Mouse (Mus musculus) intestine, embryonic 16.5 days (tissue): ENCODE measurements at regions not wholly inside any gene's neighbourhood (a gene's known extent, or its start where the extent isn't known, plus 50 kb on each side); places are given as distances from the start of the nearest gene placed in this dataset.

ENCODE experiments used
- ATAC-seq: fragments of 200-750 bp; cut with Nextera tagmentation; 2 replicates; pipeline ENCODE4 v1.8.0; 2017; ENCODE audit warnings: moderate TSS enrichment, moderate library complexity
- H3K27ac ChIP-seq: fragments of 300-500 bp; sonication (generic); 2 replicates; pipeline ENCODE4 v1.5.1; 2014; ENCODE audit warnings: mild to moderate bottlenecking, low read length
- H3K27me3 ChIP-seq: fragments of 300-500 bp; sonication (generic); replicated peaks from 2 replicates; pipeline ENCODE4 v1.6.1; 2014; ENCODE audit warnings: low read length, control low read depth, mixed read lengths; ENCODE audit not compliant: control insufficient read depth, insufficient read depth
- H3K36me3 ChIP-seq: fragments of 300-500 bp; sonication (generic); 2 replicates; pipeline ENCODE4 v1.6.1; 2014; ENCODE audit warnings: low read length, control low read depth; ENCODE audit not compliant: control insufficient read depth, insufficient read depth
- H3K4me1 ChIP-seq: fragments of 300-500 bp; sonication (generic); 2 replicates; pipeline ENCODE4 v1.6.1; 2014; ENCODE audit warnings: low read length, control low read depth, mixed read lengths; ENCODE audit not compliant: control insufficient read depth, insufficient read depth
- H3K4me2 ChIP-seq: fragments of 300-500 bp; sonication (generic); 2 replicates; pipeline ENCODE4 v1.6.1; 2014; ENCODE audit warnings: low read depth, low read length, control low read depth
- H3K4me3 ChIP-seq: fragments of 300-500 bp; sonication (generic); 2 replicates; pipeline ENCODE4 v1.5.1; 2014; ENCODE audit warnings: mild to moderate bottlenecking, low read length
- H3K9ac ChIP-seq: fragments of 300-500 bp; sonication (generic); 2 replicates; pipeline ENCODE4 v1.6.1; 2014; ENCODE audit warnings: low read depth, low read length
- H3K9me3 ChIP-seq: fragments of 300-500 bp; sonication (generic); 2 replicates; pipeline ENCODE4 v1.6.1; 2016; ENCODE audit warnings: low read length, control low read depth; ENCODE audit not compliant: control insufficient read depth
- WGBS: fragments of 180-500 bp; shearing (Covaris S2); extraction: QIAGEN DNeasy Blood & Tissue Kit; methylation state at CpG from one replicate; pipeline ENCODE4 v1.1.7; 2014; 5-methylcytosine and 5-hydroxymethylcytosine counted together

GRCm38 (mm10) chr4:125814311-125814710, 210.0 kb upstream of the Csf3r start:
- WGBS: 81% methylated on average over 12 of the region's 12 CpGs
- Histone ChIP-seq H3K36me3 (no peaks in the 10 kb centered on the region), H3K27me3 (no peaks in the 10 kb centered on the region; the same call in 1 of the 2 replicates), H3K27ac (no peak overlapping the region), H3K4me3 (no peak overlapping the region), H3K9ac (no peak overlapping the region), H3K9me3 (no peaks in the 10 kb centered on the region), H3K4me2 (no peak overlapping the region), H3K4me1 (no peaks in the 10 kb centered on the region)
- ATAC-seq: no peak

- no peak overlapping the region for H3K4me2 ChIP-seq
- no peak overlapping the region for H3K27ac ChIP-seq
- no peak overlapping the region for H3K4me3 ChIP-seq
- H3K9me3 ChIP-seq: no peaks in the 10 kb centered on the region
- ATAC-seq: no peak
- H3K9ac ChIP-seq: no peak overlapping the region
- H3K4me1 ChIP-seq: no peaks in the 10 kb centered on the region
- H3K27me3 ChIP-seq: no peaks in the 10 kb centered on the region; the same call in 1 of the 2 replicates
- no peaks in the 10 kb centered on the region for H3K36me3 ChIP-seq
- 27% methylated on average over 3 of the region's 3 CpGs for WGBS
Observed at GRCm38 (mm10) chr4:125815276-125815675, 209.1 kb upstream of the Csf3r start.

DNA sequence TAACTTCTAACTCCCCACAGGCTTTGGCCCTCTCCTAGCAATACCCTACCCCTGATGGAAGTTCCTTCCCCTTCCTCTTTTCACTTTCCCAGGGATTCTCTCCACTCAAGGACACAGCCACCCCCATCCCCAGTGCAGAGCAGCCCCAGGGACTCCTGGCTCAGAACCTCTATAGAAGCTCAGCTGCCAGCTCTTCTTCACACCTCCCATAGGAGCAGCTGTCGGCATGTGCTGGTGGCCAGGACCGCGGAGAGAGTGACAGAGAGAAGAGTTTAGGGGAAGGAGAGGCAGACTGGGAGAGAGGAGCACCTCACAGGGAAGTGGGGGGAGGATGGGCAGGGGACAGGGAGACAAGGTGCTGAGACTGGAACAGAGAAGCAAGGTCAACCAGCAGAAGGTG, 199.8 kb upstream of the Csf3r start:
- no peaks in the 10 kb centered on the region for H3K4me1 ChIP-seq
- no peak overlapping the region for H3K4me2 ChIP-seq
- no peak overlapping the region for H3K27ac ChIP-seq
- 0 out of 2 replicates have a peak, but pooled peaks cover 2% of the 10 kb centered on the region for H3K27me3 ChIP-seq
- no peak overlapping the region for H3K4me3 ChIP-seq
- H3K9ac ChIP-seq: no peak overlapping the region
- 40% methylated on average over 3 of the region's 3 CpGs for WGBS
- no peak for ATAC-seq
- no peaks in the 10 kb centered on the region for H3K9me3 ChIP-seq
- H3K36me3 ChIP-seq: no peaks in the 10 kb centered on the region

DNA sequence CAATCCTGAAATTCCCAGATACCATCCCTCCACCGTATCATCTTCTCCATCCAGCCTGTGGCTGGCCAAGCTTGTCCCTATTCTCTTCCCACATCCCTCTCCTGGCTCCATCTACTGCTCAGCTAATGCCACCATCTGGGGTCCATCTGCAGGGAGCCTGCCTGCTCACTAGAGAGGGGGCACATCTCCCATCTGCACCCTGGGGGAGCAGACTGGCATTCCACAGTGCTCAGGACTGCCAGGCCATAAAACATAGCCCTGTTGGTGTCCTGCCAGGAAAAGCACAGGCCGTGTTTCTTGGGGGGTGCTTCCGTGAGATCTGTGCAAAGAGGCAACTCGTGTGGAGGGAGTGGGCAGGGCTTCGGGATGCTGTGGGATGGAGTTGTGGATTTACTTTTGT, 197.9 kb upstream of the Csf3r start:
- Histone ChIP-seq H3K4me1 (no peaks in the 10 kb centered on the region), H3K27me3 (0 out of 2 replicates have a peak, but pooled peaks cover 2% of the 10 kb centered on the region), H3K9ac (no peak overlapping the region), H3K4me3 (no peak overlapping the region), H3K36me3 (no peaks in the 10 kb centered on the region), H3K9me3 (no peaks in the 10 kb centered on the region), H3K27ac (no peak overlapping the region), H3K4me2 (no peak overlapping the region)
- 60% methylated on average over 5 of the region's 5 CpGs for WGBS
- no peak for ATAC-seq

GRCm38 (mm10) chr4:125835250-125835649, 189.1 kb upstream of the Csf3r start:
- Histone ChIP-seq H3K27me3 (no peaks in the 10 kb centered on the region), H3K36me3 (no peaks in the 10 kb centered on the region), H3K9ac (no peak overlapping the region), H3K4me1 (no peaks in the 10 kb centered on the region), H3K9me3 (no peaks in the 10 kb centered on the region), H3K4me2 (no peak overlapping the region), H3K4me3 (no peak overlapping the region), H3K27ac (no peak overlapping the region)
- ATAC-seq: peak; percentile 28; the same call in 1 of the 2 replicates
- WGBS: 1% methylated on average over 8 of the region's 8 CpGs

DNA sequence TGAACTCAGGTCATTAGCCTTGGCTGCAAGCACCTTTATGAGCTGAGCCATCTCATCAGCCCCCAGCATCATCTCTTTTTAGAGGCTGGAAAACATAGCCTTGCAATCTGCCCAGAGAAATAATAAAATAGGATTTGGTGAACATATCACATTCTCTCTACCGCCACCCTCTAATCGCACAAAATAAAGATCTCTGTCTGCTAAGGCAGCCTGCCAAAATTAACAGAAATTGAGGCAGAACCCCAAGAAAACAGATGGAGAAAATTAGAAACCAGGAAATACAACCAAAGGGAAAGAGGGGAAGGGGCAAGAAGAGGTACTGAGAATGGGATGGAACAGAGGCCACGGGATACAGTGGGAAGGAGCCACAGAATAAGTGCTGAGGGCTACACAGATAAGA, 176.8 kb upstream of the Csf3r start:
- H3K4me1 ChIP-seq: no peaks in the 10 kb centered on the region
- 0 out of 2 replicates have a peak, but pooled peaks cover 3% of the 10 kb centered on the region for H3K9me3 ChIP-seq
- H3K9ac ChIP-seq: no peak overlapping the region
- H3K27me3 ChIP-seq: no peaks in the 10 kb centered on the region
- WGBS: 91% methylated on average over 3 of the region's 3 CpGs
- H3K27ac ChIP-seq: no peak overlapping the region
- H3K4me3 ChIP-seq: no peak overlapping the region
- no peak overlapping the region for H3K4me2 ChIP-seq
- ATAC-seq: no peak
- H3K36me3 ChIP-seq: no peaks in the 10 kb centered on the region

GRCm38 (mm10) chr4:125850300-125850699, 174.1 kb upstream of the Csf3r start:
- H3K36me3 ChIP-seq: no peaks in the 10 kb centered on the region
- WGBS: 18% methylated on average over 4 of the region's 4 CpGs
- no peak overlapping the region for H3K4me2 ChIP-seq
- no peak overlapping the region for H3K4me3 ChIP-seq
- H3K27me3 ChIP-seq: no peaks in the 10 kb centered on the region
- no peak for ATAC-seq
- 0 out of 2 replicates have a peak, but pooled peaks cover 3% of the 10 kb centered on the region for H3K9me3 ChIP-seq
- no peak overlapping the region for H3K9ac ChIP-seq
- H3K4me1 ChIP-seq: no peaks in the 10 kb centered on the region
- no peak overlapping the region for H3K27ac ChIP-seq

- no peak for ATAC-seq
- no peaks in the 10 kb centered on the region for H3K9me3 ChIP-seq
- H3K27ac ChIP-seq: no peak overlapping the region
- WGBS: 60% methylated on average over 4 of the region's 4 CpGs
- no peaks in the 10 kb centered on the region for H3K36me3 ChIP-seq
- H3K4me2 ChIP-seq: no peak overlapping the region
- H3K27me3 ChIP-seq: no peaks in the 10 kb centered on the region
- H3K9ac ChIP-seq: no peak overlapping the region
- 0 out of 2 replicates have a peak, but pooled peaks cover 4% of the 10 kb centered on the region for H3K4me1 ChIP-seq
- H3K4me3 ChIP-seq: no peak overlapping the region
Observed at GRCm38 (mm10) chr4:125852545-125852944, 171.8 kb upstream of the Csf3r start.

GRCm38 (mm10) chr4:125855983-125856591, 168.3 kb upstream of the Csf3r start:
- Histone ChIP-seq H3K4me3 (no peak overlapping the region), H3K9me3 (no peaks in the 10 kb centered on the region), H3K9ac (no peak overlapping the region), H3K36me3 (no peaks in the 10 kb centered on the region), H3K4me2 (no peak overlapping the region), H3K27ac (no peak overlapping the region), H3K27me3 (no peaks in the 10 kb centered on the region), H3K4me1 (0 out of 2 replicates have a peak, but pooled peaks cover 4% of the 10 kb centered on the region)
- ATAC-seq: peak; percentile 42; the same call in 1 of the 2 replicates
- WGBS: 15% methylated on average over 11 of the region's 11 CpGs

- H3K4me2 ChIP-seq: no peak overlapping the region
- H3K36me3 ChIP-seq: no peaks in the 10 kb centered on the region
- no peak overlapping the region for H3K27ac ChIP-seq
- no peaks in the 10 kb centered on the region for H3K9me3 ChIP-seq
- no peak overlapping the region for H3K9ac ChIP-seq
- ATAC-seq: no peak
- H3K4me1 ChIP-seq: 0 out of 2 replicates have a peak, but pooled peaks cover 4% of the 10 kb centered on the region
- WGBS: 59% methylated on average over 5 of the region's 5 CpGs
- no peak overlapping the region for H3K4me3 ChIP-seq
- no peaks in the 10 kb centered on the region for H3K27me3 ChIP-seq
Observed at GRCm38 (mm10) chr4:125856781-125857180, 167.6 kb upstream of the Csf3r start.
